Mouse (Mus musculus): Measurements from ENCODE around the gene Adamts14. TPM values are rescaled to one million over a fixed set of nuclear protein-coding genes. Genes with fewer than 3 reads are reported as not detected.

Adamts14 gene
- 0.69 and 1.1 TPM in 2 replicates for polyA plus RNA-seq (2012; rRNA removed)

GRCm38 (mm10) chr10:61273081-61273843 is at the start of gene Adamts14:
Gene Adamts14, minus strand, starts transcription at chr10:61273438.

GRCm38 (mm10) chr10:61297477-61297876 is 24.2 kb upstream of the Adamts14 start, which contains the start of gene Prf1:
Gene Prf1, plus strand, starts transcription at chr10:61297833.

GRCm38 (mm10) chr10:61171654-61172053 is 101.6 kb downstream of the Adamts14 start, which contains the start of gene Tbata:
Gene Tbata, plus strand, starts transcription at chr10:61171954.

GRCm38 (mm10) chr10:61147157-61148040 is 125.8 kb downstream of the Adamts14 start, which contains the start of gene Sgpl1:
Gene Sgpl1, minus strand, starts transcription at chr10:61147703.

Other genes starting within 250 kb of the Adamts14 start
- 27.4 and 32.2 TPM in 2 replicates for gene Pcbd1, start 184.1 kb downstream of the Adamts14 start, polyA plus RNA-seq (2012; rRNA removed)
- 57.1 and 57.5 TPM in 2 replicates for gene Sgpl1, start 125.7 kb downstream of the Adamts14 start, polyA plus RNA-seq (2012; rRNA removed)
- 1.3 and 1.9 TPM in 2 replicates for gene Tbata, start 101.5 kb downstream of the Adamts14 start, polyA plus RNA-seq (2012; rRNA removed)
- not detected in 2 replicates for gene Prf1, start 24.4 kb upstream of the Adamts14 start, polyA plus RNA-seq (2012; rRNA removed)
- 23.0 and 23.1 TPM in 2 replicates for gene Pald1, start 110.1 kb upstream of the Adamts14 start, polyA plus RNA-seq (2012; rRNA removed)
- 0.52 and 0.66 TPM in 2 replicates for gene Nodal, start 144.5 kb upstream of the Adamts14 start, polyA plus RNA-seq (2012; rRNA removed)
- 38.5 and 43.5 TPM in 2 replicates for gene Eif4ebp2, start 179.2 kb upstream of the Adamts14 start, polyA plus RNA-seq (2012; rRNA removed)
- gene Lrrc20, start 202.4 kb upstream of the Adamts14 start, polyA plus RNA-seq (2012; rRNA removed): 21.4 and 24.4 TPM in 2 replicates